Mouse (Mus musculus): ENCODE data around the gene Dennd1a. TPM values are rescaled to one million over a fixed set of nuclear protein-coding genes. Genes with fewer than 3 reads are reported as not detected.
A peak's percentile ranks its signal among the peaks of the same experiment; 100 is the strongest.

The Dennd1a gene
- total RNA-seq, 2 experiments from 2014 or later, result 73.9 to 74.1 TPM

DNA sequence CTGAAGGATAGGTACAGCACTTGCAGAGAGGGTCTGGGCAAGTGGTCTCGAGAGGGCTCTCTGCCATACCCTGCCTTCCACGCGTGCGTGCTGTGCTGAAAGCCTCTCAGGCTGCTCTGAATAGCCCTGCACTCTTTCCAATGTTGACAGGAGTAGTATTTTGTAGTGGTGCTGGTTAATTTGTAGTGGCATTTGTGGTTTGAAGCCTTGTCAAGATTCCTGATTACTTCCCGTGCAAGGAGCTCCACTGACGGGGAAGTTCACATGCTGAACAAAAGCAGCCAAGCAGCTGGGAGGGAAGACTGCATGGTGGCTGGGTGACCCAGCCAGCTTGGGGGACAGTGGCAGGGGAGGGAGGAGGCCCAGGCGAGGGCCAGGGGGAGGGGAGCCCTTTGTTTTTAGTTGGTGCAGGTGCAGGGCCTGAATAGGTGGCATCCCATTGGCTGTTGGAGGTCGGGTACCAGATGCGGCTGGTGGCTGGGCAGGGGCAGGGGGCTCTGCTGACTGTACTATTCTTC lies 457.4 kb downstream of the Dennd1a start:
- DNase-seq (ENCODE audit: low spot score in 2 of 2), result no peak

DNA sequence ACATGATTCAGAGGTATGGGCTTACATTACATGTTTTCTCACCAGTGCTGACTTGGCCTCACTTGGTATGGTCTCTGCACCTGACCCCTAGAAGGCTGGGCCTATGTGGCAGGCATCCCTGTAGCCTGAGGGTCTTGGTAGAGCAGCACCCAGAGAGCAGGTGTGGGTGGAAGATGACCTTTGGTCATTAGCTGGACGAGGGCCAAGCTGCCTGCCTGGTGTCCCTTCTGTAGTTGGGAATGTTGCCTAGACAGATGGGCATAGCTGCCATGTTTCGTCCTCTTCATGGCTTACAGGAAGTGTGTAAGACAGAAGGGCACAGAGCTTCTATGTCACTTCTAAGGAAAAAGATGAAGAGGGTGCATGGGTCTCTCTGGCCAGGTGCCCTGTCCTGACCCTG lies 463.4 kb downstream of the Dennd1a start:
- no peak for DNase-seq (ENCODE audit: low spot score in 2 of 2)

- no peak for DNase-seq (ENCODE audit: low spot score in 2 of 2)
Observed at GRCm38 (mm10) chr2:37822122-37822521, 465.1 kb downstream of the Dennd1a start.

- DNase-seq (ENCODE audit: low spot score in 2 of 2), result no peak
Observed at GRCm38 (mm10) chr2:37819526-37820152, 467.6 kb downstream of the Dennd1a start.

- peak in 1 of 2 experiments; percentile 62 for DNase-seq (ENCODE audit: low spot score in 2 of 2)
Observed at GRCm38 (mm10) chr2:37818761-37819525, 468.2 kb downstream of the Dennd1a start.

GRCm38 (mm10) chr2:37815676-37816075 lies 471.5 kb downstream of the Dennd1a start:
- peak; percentile 78 to 87 for DNase-seq (ENCODE audit: low spot score in 2 of 2)

- DNase-seq (ENCODE audit: low spot score in 2 of 2), result peak; percentile 26 to 32
Observed at GRCm38 (mm10) chr2:37814820-37815361, 472.3 kb downstream of the Dennd1a start.

- DNase-seq (ENCODE audit: low spot score in 2 of 2), result no peak
Observed at GRCm38 (mm10) chr2:37812401-37812800, 474.8 kb downstream of the Dennd1a start.

GRCm38 (mm10) chr2:37811682-37812081 lies 475.5 kb downstream of the Dennd1a start:
- no peak for DNase-seq (ENCODE audit: low spot score in 2 of 2)

DNA sequence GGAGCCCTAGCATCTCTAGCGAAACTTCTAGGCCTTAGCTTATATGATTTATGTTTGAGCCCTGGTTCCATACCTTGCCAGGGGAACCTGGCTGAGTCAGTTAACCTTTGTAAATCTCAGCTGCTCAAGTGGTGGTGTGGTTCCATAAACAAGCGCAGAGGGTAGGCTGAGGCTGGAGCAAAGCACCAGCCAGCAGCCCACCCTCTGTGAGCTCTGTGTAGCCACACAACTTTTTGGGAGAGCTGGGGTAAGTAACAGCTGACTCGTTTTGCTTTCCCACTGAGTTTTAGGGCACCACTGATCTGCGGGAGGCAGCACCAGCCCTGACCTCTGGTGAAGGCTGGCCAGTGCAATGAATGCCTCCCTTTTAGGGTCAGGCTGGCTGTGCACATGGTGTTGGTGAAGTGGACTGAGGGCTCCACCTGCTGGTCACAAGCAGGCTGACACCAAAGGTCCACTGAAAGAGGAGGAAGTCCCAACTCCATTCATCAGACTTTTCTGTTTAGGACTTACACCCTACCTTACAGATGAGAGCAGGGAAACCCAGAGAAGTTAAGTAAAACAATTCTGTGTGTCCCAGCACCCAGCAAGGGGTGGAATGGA lies 484.5 kb downstream of the Dennd1a start:
- DNase-seq (ENCODE audit: low spot score in 2 of 2), result peak in 1 of 2 experiments; percentile 76

DNA sequence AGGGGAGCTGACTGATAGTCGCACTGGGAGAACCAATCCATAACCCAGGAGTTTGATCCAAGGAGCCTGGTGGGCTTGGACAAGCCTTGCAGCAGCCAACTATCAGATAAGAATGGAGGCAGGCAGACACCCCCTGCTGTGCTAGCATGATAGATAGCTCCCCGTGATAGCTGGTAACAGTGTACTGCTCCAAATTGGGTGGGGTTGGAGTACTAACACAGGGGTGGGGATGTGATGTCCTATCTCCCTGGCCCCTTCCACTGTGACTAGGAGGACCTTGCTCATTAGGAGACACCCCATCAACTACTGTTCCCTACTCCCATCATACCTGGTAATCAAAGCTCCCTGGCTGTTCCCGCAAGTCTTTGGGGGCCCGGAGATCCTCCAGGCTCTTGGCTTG lies 485.5 kb downstream of the Dennd1a start:
- DNase-seq (ENCODE audit: low spot score in 2 of 2), result no peak

- no peak for DNase-seq (ENCODE audit: low spot score in 2 of 2)
Observed at GRCm38 (mm10) chr2:37799137-37799536, 488.1 kb downstream of the Dennd1a start.

DNA sequence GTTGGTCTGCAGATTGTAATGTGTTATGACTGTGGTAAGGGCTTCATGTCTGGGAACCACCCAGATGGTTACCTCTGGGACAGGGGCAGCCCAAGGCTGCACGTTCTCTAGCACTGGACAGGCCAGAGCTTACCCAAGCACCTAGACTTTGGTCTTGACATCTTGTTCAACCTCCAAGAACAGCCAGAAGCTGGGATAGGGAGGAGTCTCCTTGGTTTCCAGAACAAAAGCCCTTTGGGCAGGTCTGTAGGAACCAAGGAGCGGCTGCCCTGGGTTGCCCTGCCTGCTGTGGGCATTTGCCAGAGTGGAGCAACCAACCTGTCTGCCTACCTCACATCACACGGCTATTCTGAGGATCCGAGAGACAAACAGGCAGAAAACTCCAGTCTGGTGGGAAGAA lies 490.1 kb downstream of the Dennd1a start:
- DNase-seq (ENCODE audit: low spot score in 2 of 2), result no peak

- DNase-seq (ENCODE audit: low spot score in 2 of 2), result no peak
Observed at GRCm38 (mm10) chr2:37796021-37796420, 491.2 kb downstream of the Dennd1a start.

GRCm38 (mm10) chr2:37791340-37791739 lies 495.9 kb downstream of the Dennd1a start:
- no peak for DNase-seq (ENCODE audit: low spot score in 2 of 2)

DNA sequence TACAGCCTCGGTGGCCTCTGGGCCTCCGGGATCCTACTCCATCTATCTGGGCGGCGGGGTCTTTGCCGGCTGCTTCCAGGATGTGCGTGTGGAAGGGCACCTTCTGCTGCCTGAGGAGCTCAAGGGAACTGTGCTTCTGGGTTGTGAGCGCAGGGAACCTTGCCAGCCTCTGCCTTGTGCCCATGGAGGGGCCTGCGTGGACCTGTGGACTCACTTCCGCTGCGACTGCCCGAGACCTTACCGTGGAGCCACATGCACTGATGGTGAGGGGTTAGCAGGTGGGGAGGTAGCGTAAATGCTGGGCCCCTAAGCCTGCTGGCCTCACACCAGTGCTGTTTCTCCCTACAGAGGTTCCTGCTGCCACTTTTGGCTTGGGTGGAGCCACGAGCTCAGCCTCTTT lies 496.5 kb downstream of the Dennd1a start:
- DNase-seq (ENCODE audit: low spot score in 2 of 2), result no peak

DNA sequence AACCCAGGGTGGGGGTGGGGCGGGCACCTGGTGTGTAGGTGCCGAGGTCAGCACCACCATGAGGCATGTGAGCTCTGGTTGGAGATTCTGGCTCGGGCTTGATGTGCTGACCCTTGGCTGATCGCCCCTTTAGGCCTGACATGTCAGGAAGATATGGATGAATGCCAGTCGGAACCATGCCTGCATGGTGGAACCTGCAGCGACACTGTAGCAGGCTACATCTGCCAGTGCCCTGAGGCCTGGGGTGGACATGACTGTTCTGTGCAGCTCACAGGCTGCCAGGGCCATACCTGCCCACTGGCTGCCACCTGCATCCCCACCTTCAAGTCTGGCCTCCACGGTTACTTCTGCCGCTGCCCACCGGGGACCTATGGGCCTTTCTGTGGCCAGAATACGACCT lies 497.2 kb downstream of the Dennd1a start:
- no peak for DNase-seq (ENCODE audit: low spot score in 2 of 2)

DNA sequence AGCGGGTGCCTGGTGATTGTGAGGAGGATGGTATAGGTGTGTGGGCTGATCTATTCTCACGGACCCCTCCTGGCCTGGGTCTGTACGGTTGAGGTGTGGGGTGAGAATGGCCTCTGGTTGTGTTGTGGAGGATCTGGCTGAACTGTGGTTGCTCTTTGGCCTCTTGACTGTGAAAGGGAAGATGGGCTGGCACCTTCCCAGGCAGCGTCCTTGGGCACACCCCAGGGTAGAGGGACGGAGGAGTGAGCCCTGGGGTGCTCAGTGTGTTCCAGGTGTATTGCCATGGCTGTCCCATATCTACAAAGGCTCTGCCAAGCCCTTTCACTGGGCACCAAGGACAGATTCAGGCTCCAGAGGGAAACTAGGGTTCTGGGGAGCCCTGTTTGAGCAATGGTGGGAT lies 498.2 kb downstream of the Dennd1a start:
- DNase-seq (ENCODE audit: low spot score in 2 of 2), result no peak

GRCm38 (mm10) chr2:37788176-37788962 lies 498.8 kb downstream of the Dennd1a start:
- no peak for DNase-seq (ENCODE audit: low spot score in 2 of 2)

GRCm38 (mm10) chr2:37786461-37786860 lies 500.7 kb downstream of the Dennd1a start:
- no peak for DNase-seq (ENCODE audit: low spot score in 2 of 2)

GRCm38 (mm10) chr2:37784473-37784872 lies 502.7 kb downstream of the Dennd1a start:
- no peak for DNase-seq (ENCODE audit: low spot score in 2 of 2)

Data from layer of hippocampus, postnatal 14 days (tissue).